Mouse (Mus musculus) limb, embryonic 11.5 days (tissue): Measurements from ENCODE around the gene Olfr716. TPM values are rescaled to one million over a fixed set of nuclear protein-coding genes. Genes with fewer than 3 reads are reported as not detected.
"Not testable (repeated sequence)": the region's sequence is repeated elsewhere in the genome, so short reads cannot be mapped to it uniquely, and the experiment has no call there.

Experiments
- ATAC-seq: fragments of 200-750 bp; cut with Nextera tagmentation; 2 replicates; pipeline ENCODE4 v1.8.0; 2017; ENCODE audit warnings: low read depth; ENCODE audit not compliant: insufficient number of reproducible peaks, low FRiP score, low TSS enrichment
- DNase-seq: peaks from one replicate; pipeline ENCODE4 v3.0.0-alpha.2; 2015; ENCODE audit warnings: low spot score
- H3K27ac ChIP-seq: fragments of 300-500 bp; sonication (generic); replicated peaks from 2 replicates; pipeline ENCODE4 v1.5.1; 2014; ENCODE audit warnings: low read depth, mild to moderate bottlenecking, low read length
- H3K27me3 ChIP-seq: fragments of 300-500 bp; sonication (generic); 2 replicates; pipeline ENCODE4 v1.6.1; 2014; ENCODE audit warnings: mild to moderate bottlenecking, low read length, mixed read lengths; ENCODE audit not compliant: control insufficient read depth, insufficient read depth
- H3K36me3 ChIP-seq: fragments of 300-500 bp; sonication (generic); 2 replicates; pipeline ENCODE4 v1.6.1; 2014; ENCODE audit warnings: mild to moderate bottlenecking, low read length, moderate library complexity, mixed read lengths; ENCODE audit not compliant: control insufficient read depth, insufficient read depth
- H3K4me1 ChIP-seq: fragments of 300-500 bp; sonication (generic); 2 replicates; pipeline ENCODE4 v1.6.1; 2014; ENCODE audit warnings: low read length, mixed read lengths; ENCODE audit not compliant: control insufficient read depth, insufficient read depth
- H3K4me2 ChIP-seq: fragments of 300-500 bp; sonication (generic); 2 replicates; pipeline ENCODE4 v1.6.1; 2014; ENCODE audit warnings: low read depth, mild to moderate bottlenecking, moderate library complexity; ENCODE audit not compliant: severe bottlenecking
- H3K4me3 ChIP-seq: fragments of 300-500 bp; sonication (generic); 2 replicates; pipeline ENCODE4 v1.5.1; 2014; ENCODE audit warnings: low read depth, low read length
- H3K9ac ChIP-seq: fragments of 300-500 bp; sonication (generic); 2 replicates; pipeline ENCODE4 v1.6.1; 2014; ENCODE audit warnings: mild to moderate bottlenecking, low read length
- H3K9me3 ChIP-seq: fragments of 300-500 bp; sonication (generic); 2 replicates; pipeline ENCODE4 v1.6.1; 2016; ENCODE audit warnings: low read length; ENCODE audit not compliant: control insufficient read depth
- WGBS: fragments of 180-500 bp; shearing (Covaris S2); extraction: QIAGEN DNeasy Blood & Tissue Kit; methylation state at CpG from one replicate; pipeline ENCODE4 v1.1.7; 2014; 5-methylcytosine and 5-hydroxymethylcytosine counted together
- polyA plus RNA-seq: library from polyadenylated mRNA; unstranded; fragments of >200 nt; fragmentation: Nextera tagmentation; extraction: Ambion mirVana; gene quantifications from 2 replicates; pipeline ENCODE4 v1.2.1, GENCODE M21; 2014

The Olfr716 gene
- not detected in 2 replicates for polyA plus RNA-seq

- not testable (repeated sequence) for H3K27me3 ChIP-seq, H3K4me3 ChIP-seq, H3K36me3 ChIP-seq, DNase-seq, ATAC-seq, H3K9me3 ChIP-seq, H3K27ac ChIP-seq, H3K4me1 ChIP-seq, H3K9ac ChIP-seq, H3K4me2 ChIP-seq
- WGBS = 81% methylated on average over 2 of the region's 2 CpGs
Observed at GRCm38 (mm10) chr7:107138027-107138426, at the start of gene Olfr716. TSS of gene Olfr716 (plus strand) at chr7:107138327.

- no peak within 1 kb of the TSS for H3K4me2 ChIP-seq
- ATAC-seq = no peak
- H3K9me3 ChIP-seq = no peaks in the 10 kb centered on the region
- DNase-seq = no peak
- H3K4me3 ChIP-seq = no peak within 1 kb of the TSS
- 72% methylated on average over 1 of the region's 1 CpGs for WGBS
- H3K27me3 ChIP-seq = no peaks in the 10 kb centered on the region
- no peaks in the 10 kb centered on the region for H3K4me1 ChIP-seq
- H3K27ac ChIP-seq = no peak within 1 kb of the TSS
- H3K36me3 ChIP-seq = no peaks in the 10 kb centered on the region
- H3K9ac ChIP-seq = no peak within 1 kb of the TSS
Observed at GRCm38 (mm10) chr7:107092920-107093319, 45.2 kb upstream of the Olfr716 start, which contains the start of gene Olfr17. TSS of gene Olfr17 (plus strand) at chr7:107093220.

- not testable (repeated sequence) for DNase-seq, H3K27ac ChIP-seq, H3K36me3 ChIP-seq, H3K4me1 ChIP-seq, H3K27me3 ChIP-seq, H3K4me2 ChIP-seq, H3K9ac ChIP-seq, H3K9me3 ChIP-seq, ATAC-seq, H3K4me3 ChIP-seq
- 75% methylated on average over 1 of the region's 2 CpGs for WGBS
Observed at GRCm38 (mm10) chr7:107110269-107110668, 27.9 kb upstream of the Olfr716 start, which contains the start of gene Olfr715b. TSS of gene Olfr715b (minus strand) at chr7:107110369.

GRCm38 (mm10) chr7:107130983-107131382, 7.1 kb upstream of the Olfr716 start, which contains the start of gene Olfr715:
TSS of gene Olfr715 (minus strand) at chr7:107131083.
- not testable (repeated sequence) for H3K36me3 ChIP-seq, DNase-seq, H3K4me1 ChIP-seq, H3K4me2 ChIP-seq, H3K4me3 ChIP-seq, H3K27ac ChIP-seq, H3K27me3 ChIP-seq, H3K9me3 ChIP-seq, ATAC-seq, H3K9ac ChIP-seq
- WGBS = 79% methylated on average over 1 of the region's 3 CpGs

GRCm38 (mm10) chr7:107166690-107167089, 28.6 kb downstream of the Olfr716 start, which contains the start of gene Nlrp14:
TSS of gene Nlrp14 (plus strand) at chr7:107166990.
- DNase-seq (no peak), ATAC-seq (no peak)
- H3K4me1 ChIP-seq = no peaks in the 10 kb centered on the region
- no peaks in the 10 kb centered on the region for H3K9me3 ChIP-seq
- H3K4me3 ChIP-seq = no peak within 1 kb of the TSS
- H3K27ac ChIP-seq = no peak within 1 kb of the TSS
- H3K9ac ChIP-seq = no peak within 1 kb of the TSS
- no peaks in the 10 kb centered on the region for H3K36me3 ChIP-seq
- H3K4me2 ChIP-seq = no peak within 1 kb of the TSS
- no peaks in the 10 kb centered on the region for H3K27me3 ChIP-seq
- 84% methylated on average over 10 of the region's 10 CpGs for WGBS

- no peaks in the 10 kb centered on the region for H3K4me1 ChIP-seq
- H3K4me2 ChIP-seq = no peak overlapping the region
- H3K4me3 ChIP-seq = no peak overlapping the region
- 47% methylated on average over 2 of the region's 2 CpGs for WGBS
- H3K36me3 ChIP-seq = no peaks in the 10 kb centered on the region
- no peak for ATAC-seq
- DNase-seq = no peak
- H3K9me3 ChIP-seq = no peaks in the 10 kb centered on the region
- no peaks in the 10 kb centered on the region for H3K27me3 ChIP-seq
- no peak overlapping the region for H3K9ac ChIP-seq
- no peak overlapping the region for H3K27ac ChIP-seq
Observed at GRCm38 (mm10) chr7:107180406-107180805, 42.3 kb downstream of the Olfr716 start.

Other genes with a start within 250 kb of the Olfr716 start
- gene Olfr707, start 237.1 kb upstream of the Olfr716 start, polyA plus RNA-seq = not detected in 2 replicates
- not detected in 2 replicates for gene Olfr1532-ps1, start 230.3 kb upstream of the Olfr716 start, polyA plus RNA-seq
- not detected in 2 replicates for gene Olfr709-ps1, start 206.1 kb upstream of the Olfr716 start, polyA plus RNA-seq
- gene Olfr710, start 190.0 kb upstream of the Olfr716 start, polyA plus RNA-seq = not detected in 2 replicates
- gene Olfr6, start 174.4 kb upstream of the Olfr716 start, polyA plus RNA-seq = not detected in 2 replicates
- gene Olfr711, start 162.9 kb upstream of the Olfr716 start, polyA plus RNA-seq = not detected in 2 replicates
- gene Olfr2, start 132.3 kb upstream of the Olfr716 start, polyA plus RNA-seq = not detected in 2 replicates
- gene Olfr713, start 107.2 kb upstream of the Olfr716 start, polyA plus RNA-seq = not detected in 2 replicates
- gene Olfr714, start 67.3 kb upstream of the Olfr716 start, polyA plus RNA-seq = not detected in 2 replicates
- not detected in 2 replicates for gene Olfr17, start 45.1 kb upstream of the Olfr716 start, polyA plus RNA-seq
- not detected in 2 replicates for gene Olfr715b, start 28.0 kb upstream of the Olfr716 start, polyA plus RNA-seq
- not detected in 2 replicates for gene Olfr715, start 7.2 kb upstream of the Olfr716 start, polyA plus RNA-seq
- gene Nlrp14, start 28.7 kb downstream of the Olfr716 start, polyA plus RNA-seq = not detected in 2 replicates
- gene Rbmxl2, start 71.1 kb downstream of the Olfr716 start, polyA plus RNA-seq = not detected in 2 replicates
- 2.5 and 2.9 TPM in 2 replicates for gene Syt9, start 232.4 kb downstream of the Olfr716 start, polyA plus RNA-seq